Mouse (Mus musculus) ovary, postnatal 36 days (tissue): Measurements from ENCODE around the gene Ralgps2.

ENCODE experiments used
- DNase-seq: peaks from one replicate; pipeline ENCODE4 v3.0.0; 2022; ENCODE audit warnings: low spot score, mixed read lengths

The Ralgps2 gene

GRCm38 (mm10) chr1:156955926-156956760, 16.7 kb upstream of the Ralgps2 start:
- no peak for DNase-seq

GRCm38 (mm10) chr1:156954216-156954615, 14.8 kb upstream of the Ralgps2 start:
- DNase-seq, result no peak

- DNase-seq, result no peak
Observed at GRCm38 (mm10) chr1:156950354-156950753, 10.9 kb upstream of the Ralgps2 start.

- DNase-seq, result no peak
Observed at GRCm38 (mm10) chr1:156940584-156940983, 1.2 kb upstream of the Ralgps2 start.

- no peak for DNase-seq
Observed at GRCm38 (mm10) chr1:156940142-156940522, 706 bp upstream of the Ralgps2 start.

GRCm38 (mm10) chr1:156938705-156939242, 652 bp downstream of the Ralgps2 start:
- DNase-seq, result peak; percentile 77

- no peak for DNase-seq
Observed at GRCm38 (mm10) chr1:156937436-156937835, 2.0 kb downstream of the Ralgps2 start.

GRCm38 (mm10) chr1:156933712-156934111, 5.7 kb downstream of the Ralgps2 start:
- no peak for DNase-seq

- no peak for DNase-seq
Observed at GRCm38 (mm10) chr1:156932036-156932774, 7.2 kb downstream of the Ralgps2 start.

GRCm38 (mm10) chr1:156931106-156931870, 8.1 kb downstream of the Ralgps2 start:
- DNase-seq, result no peak

- DNase-seq, result no peak
Observed at GRCm38 (mm10) chr1:156930263-156930662, 9.2 kb downstream of the Ralgps2 start.

GRCm38 (mm10) chr1:156928255-156928654, 11.2 kb downstream of the Ralgps2 start:
- no peak for DNase-seq

GRCm38 (mm10) chr1:156923511-156923910, 15.9 kb downstream of the Ralgps2 start:
- no peak for DNase-seq

- DNase-seq, result no peak
Observed at GRCm38 (mm10) chr1:156922921-156923320, 16.5 kb downstream of the Ralgps2 start.

GRCm38 (mm10) chr1:156921290-156921994, 18.0 kb downstream of the Ralgps2 start:
- no peak for DNase-seq

GRCm38 (mm10) chr1:156917460-156917859, 22.0 kb downstream of the Ralgps2 start:
- DNase-seq, result no peak

GRCm38 (mm10) chr1:156916361-156916760, 23.1 kb downstream of the Ralgps2 start:
- DNase-seq, result no peak

GRCm38 (mm10) chr1:156914942-156915341, 24.5 kb downstream of the Ralgps2 start:
- no peak for DNase-seq

- DNase-seq, result no peak
Observed at GRCm38 (mm10) chr1:156913190-156913589, 26.2 kb downstream of the Ralgps2 start.

- no peak for DNase-seq
Observed at GRCm38 (mm10) chr1:156910948-156911347, 28.5 kb downstream of the Ralgps2 start.

- no peak for DNase-seq
Observed at GRCm38 (mm10) chr1:156909866-156910265, 29.6 kb downstream of the Ralgps2 start.

- DNase-seq, result no peak
Observed at GRCm38 (mm10) chr1:156909265-156909664, 30.2 kb downstream of the Ralgps2 start.
